In genomic region chr6:66896921-66897645, GRCm38 (mm10) we compare ENCODE assay signal across 8 mouse cellular contexts. TPM values are rescaled to one million over a fixed set of nuclear protein-coding genes. Genes with fewer than 3 reads are reported as not detected.
DNase-seq lines count a peak whose midpoint lies in the region; ATAC-seq and TF ChIP-seq lines count a peak whose summit lies in the region.

No protein-coding gene starts in this region.

- 2% methylated on average over 25 of the region's 25 CpGs for WGBS in embryonic facial prominence, embryonic 13.5 days
- WGBS in stomach, embryonic 16.5 days = 1% methylated on average over 25 of the region's 25 CpGs

- H3K4me2 ChIP-seq in embryonic facial prominence, embryonic 13.5 days = peak overlapping the region; percentile 84
- peak overlapping the region; percentile 86 for H3K4me2 ChIP-seq in stomach, embryonic 16.5 days (ENCODE audit: low read depth, low read length)

- no peaks in the 10 kb centered on the region for H3K27me3 ChIP-seq in Patski
- no peaks in the 10 kb centered on the region; the same call in 1 of the 2 replicates for H3K27me3 ChIP-seq in embryonic facial prominence, embryonic 13.5 days
- H3K27me3 ChIP-seq in megakaryocyte, embryonic 14.5 days (replicated peaks) = no peaks in the 10 kb centered on the region
- no peaks in the 10 kb centered on the region for H3K27me3 ChIP-seq in stomach, embryonic 16.5 days (ENCODE audit: control insufficient read depth, insufficient read depth, low read length)

- peak overlapping the region; percentile 91 for H3K9ac ChIP-seq in embryonic facial prominence, embryonic 13.5 days
- peak overlapping the region; percentile 93 for H3K9ac ChIP-seq in stomach, embryonic 16.5 days (ENCODE audit: low read length)

- no peaks in the 10 kb centered on the region for H3K9me3 ChIP-seq in embryonic facial prominence, embryonic 13.5 days
- H3K9me3 ChIP-seq in megakaryocyte, embryonic 14.5 days = no peaks in the 10 kb centered on the region
- no peaks in the 10 kb centered on the region for H3K9me3 ChIP-seq in stomach, embryonic 16.5 days (replicated peaks; ENCODE audit: control insufficient read depth, low read length)

- CTCF ChIA-PET in Patski (lab: Charles Lee) = interaction anchor here (0.7 to 2.7 kb wide), 10 partner anchors 10 to 261 kb away, joined by 3 to 14 read pairs (median 4); no protein-coding TSS in a partner anchor

- peak; percentile 38 for ATAC-seq in Patski
- no peak for ATAC-seq in embryonic facial prominence, embryonic 13.5 days (ENCODE audit: insufficient number of reproducible peaks, insufficient read depth, low FRiP score, low TSS enrichment, low read depth)
- ATAC-seq in stomach, embryonic 16.5 days (ENCODE audit: insufficient read depth, low FRiP score) = no peak

- POLR2A ChIA-PET in Patski (lab: Charles Lee) = interaction anchor here (0.5 to 1.8 kb wide), 8 partner anchors 9 to 136 kb away, joined by 3 to 10 read pairs (median 5); no protein-coding TSS in a partner anchor

- H3K36me3 ChIP-seq in embryonic facial prominence, embryonic 13.5 days = no peaks in the 10 kb centered on the region
- no peaks in the 10 kb centered on the region for H3K36me3 ChIP-seq in megakaryocyte, embryonic 14.5 days (replicated peaks; ENCODE audit: low read length)
- H3K36me3 ChIP-seq in stomach, embryonic 16.5 days (ENCODE audit: control insufficient read depth, insufficient read depth, low read length) = no peaks in the 10 kb centered on the region

- TF ChIP-seq CTCF in Patski (IDR thresholded peaks at IDR 0.05) = no peak

- peak; percentile 20 for DNase-seq in gastrocnemius, adult 18-20 months (ENCODE audit: low spot score)
- DNase-seq in gastrocnemius, postnatal 25 days = no peak
- peak; percentile 17 for DNase-seq in Patski (ENCODE audit: low read depth, low spot score)
- DNase-seq in heart, postnatal 14 days = peak; percentile 23 to 31
- DNase-seq in left cerebral cortex, postnatal 14 days (ENCODE audit: low spot score in 2 of 2) = peak; percentile 14 to 19

- H3K27ac ChIP-seq in embryonic facial prominence, embryonic 13.5 days = peak overlapping the region; percentile 60; the same call in 1 of the 2 replicates
- H3K27ac ChIP-seq in stomach, embryonic 16.5 days (ENCODE audit: low read length) = peak overlapping the region; percentile 84

- peaks cover 11% of the 10 kb centered on the region for H3K4me1 ChIP-seq in embryonic facial prominence, embryonic 13.5 days
- peaks cover 74% of the 10 kb centered on the region for H3K4me1 ChIP-seq in megakaryocyte, embryonic 14.5 days
- H3K4me1 ChIP-seq in stomach, embryonic 16.5 days (ENCODE audit: control insufficient read depth, insufficient read depth, low read length) = peaks cover 10% of the 10 kb centered on the region

- H3K4me3 ChIP-seq in embryonic facial prominence, embryonic 13.5 days = peak overlapping the region; percentile 86
- H3K4me3 ChIP-seq in megakaryocyte, embryonic 14.5 days (replicated peaks) = peak overlapping the region; percentile 94
- H3K4me3 ChIP-seq in stomach, embryonic 16.5 days (replicated peaks; ENCODE audit: low read length) = peak overlapping the region; percentile 81

- in situ Hi-C loops in Patski (cut with MboI; ENCODE audit: low pct_unique_long_range_greater_than_20kb) = loop anchor here (5.0 kb wide), 3 partner anchors 50 to 140 kb away; partner anchors contain the start of gene Gadd45a

- intact Hi-C loops in heart, postnatal 14 days (cut with DNase I) = loop anchor here (5.0 kb wide), 1 partner anchor 140 kb away; the partner anchor contains the start of gene Gadd45a
- intact Hi-C loops in left cerebral cortex, postnatal 14 days (cut with DNase I) = loop anchor here (5.0 kb wide), 1 partner anchor 45 kb away; no protein-coding TSS in a partner anchor

RNA-seq across cellular contexts. Expression of gene Gng12, which starts 0.9 kb away (rescaled TPM):
- total RNA-seq in gastrocnemius, adult 18-20 months (2021) = 10 to 100 TPM; 31.1 to 31.6 TPM
- 10 to 100 TPM; 23.8 to 32.3 TPM for total RNA-seq in gastrocnemius, postnatal 25 days (2021)
- polyA plus RNA-seq in Patski (2021) = 169 TPM
- 56.0 and 58.1 TPM in 2 replicates for polyA plus RNA-seq in embryonic facial prominence, embryonic 13.5 days (2015; fragmentation: Nextera tagmentation; extraction: Ambion mirVana)
- 10 to 100 TPM; 49.7 to 52.0 TPM for total RNA-seq in heart, postnatal 14 days (2021)
- 10 to 100 TPM; 76.0 to 84.7 TPM for total RNA-seq in left cerebral cortex, postnatal 14 days (2021)
- polyA plus RNA-seq in megakaryocyte, embryonic 14.5 days (2012; ENCODE audit: insufficient read depth, low replicate concordance) = 6.0 and 24.2 TPM in 2 replicates
- polyA plus RNA-seq in stomach, embryonic 16.5 days (2015; fragmentation: Nextera tagmentation; extraction: Ambion mirVana) = 132 and 149 TPM in 2 replicates
